Mouse (Mus musculus): ENCODE measurements around the gene Safb.
"Not testable (repeated sequence)": the region's sequence is repeated elsewhere in the genome, so short reads cannot be mapped to it uniquely, and the experiment has no call there.

GRCm38 (mm10) chr17:56629800-56630781 lies 45.5 kb downstream of the Safb start:
- not testable (repeated sequence) for TF ChIP-seq CTCF (IDR thresholded peaks at IDR 0.05; ENCODE audit: extremely low read depth, insufficient read depth, insufficient read length, insufficient replicate concordance); POLR2A (IDR thresholded peaks at IDR 0.05; ENCODE audit: low read depth, low read length)

Measured in spleen, adult 2 months (tissue).